In genomic region chrX:101953787-101954491, GRCm38 (mm10) we compare ENCODE assay signal across 8 mouse cellular contexts.
DNase-seq lines count a peak whose midpoint lies in the region; ATAC-seq lines count a peak whose summit lies in the region.

No protein-coding gene starts in this region.

- no peaks in the 10 kb centered on the region for H3K9me3 ChIP-seq in embryonic facial prominence, embryonic 14.5 days (ENCODE audit: control insufficient read depth, low read length)
- H3K9me3 ChIP-seq in heart, embryonic 11.5 days (replicated peaks; ENCODE audit: control insufficient read depth, low read length), result no peaks in the 10 kb centered on the region
- H3K9me3 ChIP-seq in kidney, embryonic 15.5 days (replicated peaks), result no peaks in the 10 kb centered on the region
- H3K9me3 ChIP-seq in limb, embryonic 15.5 days, result no peaks in the 10 kb centered on the region

- peak; percentile 87 for DNase-seq in 416B (ENCODE audit: low read depth)
- peak; percentile 54 to 78 for DNase-seq in adrenal gland, postnatal 4 days (ENCODE audit: low spot score in 2 of 2)
- peak; percentile 90 for DNase-seq in embryonic facial prominence, embryonic 14.5 days (ENCODE audit: low spot score)
- peak; percentile 68 to 77 for DNase-seq in monocyte, adult 2 months (ENCODE audit: low read depth in 1 of 2, low spot score in 2 of 2)
- peak; percentile 36 to 59 for DNase-seq in spleen, postnatal 14 days (ENCODE audit: low spot score in 2 of 2)

- no peaks in the 10 kb centered on the region for H3K4me1 ChIP-seq in embryonic facial prominence, embryonic 14.5 days (ENCODE audit: control insufficient read depth, insufficient read depth, low read length)
- H3K4me1 ChIP-seq in heart, embryonic 11.5 days (ENCODE audit: control insufficient read depth, insufficient read depth, low read length), result 0 out of 2 replicates have a peak, but pooled peaks cover 2% of the 10 kb centered on the region
- peaks cover 10% of the 10 kb centered on the region; the same call in 1 of the 2 replicates for H3K4me1 ChIP-seq in kidney, embryonic 15.5 days
- H3K4me1 ChIP-seq in limb, embryonic 15.5 days, result 0 out of 2 replicates have a peak, but pooled peaks cover 5% of the 10 kb centered on the region

- peak overlapping the region; percentile 57 for H3K9ac ChIP-seq in embryonic facial prominence, embryonic 14.5 days (ENCODE audit: low read depth, low read length)
- 0 out of 2 replicates have a peak overlapping the region, but pooled peaks have one; percentile 54 for H3K9ac ChIP-seq in heart, embryonic 11.5 days (ENCODE audit: low read depth, low read length)
- 0 out of 2 replicates have a peak overlapping the region, but pooled peaks have one; percentile 10 for H3K9ac ChIP-seq in kidney, embryonic 15.5 days
- no peak overlapping the region for H3K9ac ChIP-seq in limb, embryonic 15.5 days

- H3K36me3 ChIP-seq in embryonic facial prominence, embryonic 14.5 days (ENCODE audit: control insufficient read depth, insufficient read depth, low read length), result no peaks in the 10 kb centered on the region
- H3K36me3 ChIP-seq in heart, embryonic 11.5 days (ENCODE audit: control insufficient read depth, insufficient read depth, low read length), result no peaks in the 10 kb centered on the region
- no peaks in the 10 kb centered on the region for H3K36me3 ChIP-seq in kidney, embryonic 15.5 days
- H3K36me3 ChIP-seq in limb, embryonic 15.5 days, result no peaks in the 10 kb centered on the region

- WGBS in embryonic facial prominence, embryonic 14.5 days, result 19% methylated on average over 17 of the region's 30 CpGs
- 13% methylated on average over 29 of the region's 30 CpGs for WGBS in heart, embryonic 11.5 days (ENCODE audit: insufficient replicate concordance)
- WGBS in kidney, embryonic 15.5 days, result 9% methylated on average over 29 of the region's 30 CpGs
- 18% methylated on average over 30 of the region's 30 CpGs for WGBS in limb, embryonic 15.5 days

- H3K27me3 ChIP-seq in embryonic facial prominence, embryonic 14.5 days (replicated peaks; ENCODE audit: control insufficient read depth, insufficient read depth, low read length), result peaks cover 16% of the 10 kb centered on the region
- peaks cover 8% of the 10 kb centered on the region for H3K27me3 ChIP-seq in heart, embryonic 11.5 days (ENCODE audit: control insufficient read depth, insufficient read depth, low read length)
- H3K27me3 ChIP-seq in kidney, embryonic 15.5 days, result peaks cover 45% of the 10 kb centered on the region
- H3K27me3 ChIP-seq in limb, embryonic 15.5 days, result peaks cover 26% of the 10 kb centered on the region

- peak overlapping the region; percentile 61 for H3K4me2 ChIP-seq in embryonic facial prominence, embryonic 14.5 days (ENCODE audit: low read depth, low read length)
- H3K4me2 ChIP-seq in heart, embryonic 11.5 days, result peak overlapping the region; percentile 56
- peak overlapping the region; percentile 64 for H3K4me2 ChIP-seq in kidney, embryonic 15.5 days
- H3K4me2 ChIP-seq in limb, embryonic 15.5 days, result peak overlapping the region; percentile 52

- H3K27ac ChIP-seq in embryonic facial prominence, embryonic 14.5 days (replicated peaks; ENCODE audit: low read depth, low read length), result peak overlapping the region; percentile 44; the same call in 1 of the 2 replicates
- H3K27ac ChIP-seq in heart, embryonic 11.5 days (ENCODE audit: low read depth, low read length), result no peak overlapping the region
- H3K27ac ChIP-seq in kidney, embryonic 15.5 days, result no peak overlapping the region
- no peak overlapping the region for H3K27ac ChIP-seq in limb, embryonic 15.5 days

- ATAC-seq in embryonic facial prominence, embryonic 14.5 days (ENCODE audit: low read depth), result peak; percentile 98
- peak; percentile 87 for ATAC-seq in heart, embryonic 11.5 days (replicated peaks; ENCODE audit: insufficient number of reproducible peaks, low FRiP score, low TSS enrichment)
- ATAC-seq in kidney, embryonic 15.5 days (replicated peaks; ENCODE audit: low FRiP score), result peak; percentile 96
- ATAC-seq in limb, embryonic 15.5 days (ENCODE audit: insufficient number of reproducible peaks, low FRiP score, low TSS enrichment, low read depth), result peak; percentile 94

- H3K4me3 ChIP-seq in embryonic facial prominence, embryonic 14.5 days (ENCODE audit: low read depth, low read length), result peak overlapping the region; percentile 33
- H3K4me3 ChIP-seq in heart, embryonic 11.5 days (ENCODE audit: low read depth, low read length), result peak overlapping the region; percentile 30
- H3K4me3 ChIP-seq in kidney, embryonic 15.5 days (replicated peaks), result peak overlapping the region; percentile 35
- H3K4me3 ChIP-seq in limb, embryonic 15.5 days, result peak overlapping the region; percentile 34
